Mouse (Mus musculus): ENCODE data around the gene Ovca2.

DNA sequence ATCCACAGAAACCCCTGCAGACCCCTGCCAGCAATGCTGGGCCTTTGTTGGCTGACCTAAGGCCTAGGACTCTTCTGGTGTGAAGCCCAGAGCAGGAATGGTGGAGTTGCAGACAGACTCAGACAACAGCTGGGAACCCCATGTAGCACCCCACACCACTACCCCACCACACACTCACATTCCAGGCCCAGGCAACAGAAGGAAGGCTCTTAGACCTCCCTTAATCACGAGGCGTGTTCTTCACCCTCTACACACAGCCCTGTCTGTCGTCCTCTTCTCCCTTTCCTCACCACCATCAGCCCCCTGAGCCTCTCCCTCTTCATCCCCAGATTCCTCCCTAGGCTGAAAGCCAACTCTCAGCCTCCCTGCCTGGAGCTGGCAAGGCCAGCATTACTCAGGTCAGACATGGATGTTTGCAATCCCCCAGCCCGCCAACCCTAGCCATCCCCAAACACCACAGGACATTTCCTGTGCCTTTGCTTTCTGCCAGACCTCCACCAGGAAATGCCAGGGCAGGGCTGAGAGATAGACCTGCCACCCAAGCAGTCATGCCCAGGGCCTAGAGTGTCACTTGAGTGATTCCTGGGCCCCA is 17.1 kb downstream of the Ovca2 start:
- TF ChIP-seq CTCF (IDR thresholded peaks at IDR 0.05; ENCODE audit: insufficient read depth, low read length): no peak
- no peak for TF ChIP-seq POLR2A (IDR thresholded peaks at IDR 0.05; ENCODE audit: borderline replicate concordance, extremely low read depth, low read depth, low read length)

All from lung, adult 2 months (tissue).